Mouse (Mus musculus) neural tube, embryonic 12.5 days (tissue): ENCODE data around the gene Plac9a. TPM values are rescaled to one million over a fixed set of nuclear protein-coding genes. Genes with fewer than 3 reads are reported as not detected.
"Not testable (repeated sequence)": the region's sequence is repeated elsewhere in the genome, so short reads cannot be mapped to it uniquely, and the experiment has no call there.

Source experiments
- ATAC-seq: fragments of 200-750 bp; cut with Nextera tagmentation; 2 replicates; pipeline ENCODE4 v1.8.0; 2017; ENCODE audit warnings: low read depth, mild to moderate bottlenecking, moderate TSS enrichment, moderate library complexity; ENCODE audit not compliant: low FRiP score
- H3K27ac ChIP-seq: fragments of 300-500 bp; sonication (generic); 2 replicates; pipeline ENCODE4 v1.5.1; 2016
- H3K27me3 ChIP-seq: fragments of 300-500 bp; sonication (generic); replicated peaks from 2 replicates; pipeline ENCODE4 v1.6.1; 2016; ENCODE audit warnings: mild to moderate bottlenecking
- H3K36me3 ChIP-seq: fragments of 300-500 bp; sonication (generic); 2 replicates; pipeline ENCODE4 v1.6.1; 2016; ENCODE audit warnings: mild to moderate bottlenecking
- H3K4me1 ChIP-seq: fragments of 300-500 bp; sonication (generic); 2 replicates; pipeline ENCODE4 v1.6.1; 2016
- H3K4me2 ChIP-seq: fragments of 300-500 bp; sonication (generic); replicated peaks from 2 replicates; pipeline ENCODE4 v1.6.1; 2016; ENCODE audit warnings: mild to moderate bottlenecking
- H3K4me3 ChIP-seq: fragments of 300-500 bp; sonication (generic); 2 replicates; pipeline ENCODE4 v1.5.1; 2016
- H3K9ac ChIP-seq: fragments of 300-500 bp; sonication (generic); 2 replicates; pipeline ENCODE4 v1.6.1; 2016; ENCODE audit warnings: mild to moderate bottlenecking
- H3K9me3 ChIP-seq: fragments of 300-500 bp; sonication (generic); 2 replicates; pipeline ENCODE4 v1.6.1; 2016; ENCODE audit warnings: mild to moderate bottlenecking
- WGBS: fragments of 180-500 bp; shearing (Covaris S2); methylation state at CpG from one replicate; pipeline ENCODE4 v1.1.7; 2016; 5-methylcytosine and 5-hydroxymethylcytosine counted together
- polyA plus RNA-seq: library from polyadenylated mRNA; unstranded; fragments of >200 nt; fragmentation: Nextera tagmentation; extraction: Ambion mirVana; gene quantifications from 2 replicates; pipeline ENCODE4 v1.2.1, GENCODE M21; 2016

The Plac9a gene
- polyA plus RNA-seq, 1 experiment from 2014 or later, result not detected

- ATAC-seq, H3K27ac ChIP-seq, H3K4me3 ChIP-seq, H3K4me1 ChIP-seq, H3K9ac ChIP-seq, H3K9me3 ChIP-seq, H3K27me3 ChIP-seq, H3K36me3 ChIP-seq, H3K4me2 ChIP-seq: not testable (repeated sequence)
- no CpG with 5 or more reads among the region's 9 CpGs for WGBS
These were observed 21.1 kb downstream of the Plac9a start for GRCm38 (mm10) chr14:25881769-25882168.

GRCm38 (mm10) chr14:25876640-25877039 lies 26.3 kb downstream of the Plac9a start:
- H3K27me3 ChIP-seq, H3K9ac ChIP-seq, H3K27ac ChIP-seq, ATAC-seq, H3K9me3 ChIP-seq, H3K4me3 ChIP-seq, H3K4me1 ChIP-seq, H3K4me2 ChIP-seq, H3K36me3 ChIP-seq: not testable (repeated sequence)
- WGBS, result no CpG with 5 or more reads among the region's 7 CpGs

- ATAC-seq, result no peak
- Histone ChIP-seq H3K27ac (no peak overlapping the region), H3K36me3 (no peaks in the 10 kb centered on the region), H3K9ac (no peak overlapping the region), H3K9me3 (no peaks in the 10 kb centered on the region), H3K27me3 (no peaks in the 10 kb centered on the region), H3K4me3 (no peak overlapping the region), H3K4me1 (peaks cover 2% of the 10 kb centered on the region; the same call in 1 of the 2 replicates), H3K4me2 (no peak overlapping the region)
- WGBS, result 83% methylated on average over 8 of the region's 8 CpGs
These were observed 30.2 kb downstream of the Plac9a start for GRCm38 (mm10) chr14:25872461-25873415.

GRCm38 (mm10) chr14:25869135-25869878 lies 33.6 kb downstream of the Plac9a start:
- Histone ChIP-seq H3K9me3 (no peaks in the 10 kb centered on the region), H3K9ac (no peak overlapping the region), H3K27me3 (no peaks in the 10 kb centered on the region), H3K36me3 (no peaks in the 10 kb centered on the region), H3K4me2 (no peak overlapping the region), H3K4me3 (no peak overlapping the region), H3K27ac (no peak overlapping the region), H3K4me1 (peaks cover 2% of the 10 kb centered on the region; the same call in 1 of the 2 replicates)
- 64% methylated on average over 9 of the region's 9 CpGs for WGBS
- no peak for ATAC-seq

- WGBS, result 81% methylated on average over 4 of the region's 4 CpGs
- Histone ChIP-seq H3K27me3 (no peaks in the 10 kb centered on the region), H3K4me2 (no peak overlapping the region), H3K4me3 (no peak overlapping the region), H3K27ac (no peak overlapping the region), H3K36me3 (no peaks in the 10 kb centered on the region), H3K9me3 (no peaks in the 10 kb centered on the region), H3K9ac (no peak overlapping the region), H3K4me1 (peaks cover 2% of the 10 kb centered on the region; the same call in 1 of the 2 replicates)
- ATAC-seq, result no peak
These were observed 34.2 kb downstream of the Plac9a start for GRCm38 (mm10) chr14:25868706-25869105.

GRCm38 (mm10) chr14:25867834-25868233 lies 35.1 kb downstream of the Plac9a start:
- Histone ChIP-seq H3K9ac (no peak overlapping the region), H3K4me3 (no peak overlapping the region), H3K36me3 (no peaks in the 10 kb centered on the region), H3K27ac (no peak overlapping the region), H3K4me2 (no peak overlapping the region), H3K9me3 (no peaks in the 10 kb centered on the region), H3K27me3 (no peaks in the 10 kb centered on the region), H3K4me1 (peaks cover 2% of the 10 kb centered on the region; the same call in 1 of the 2 replicates)
- 65% methylated on average over 6 of the region's 6 CpGs for WGBS
- no peak for ATAC-seq

- no peak overlapping the region for H3K4me2 ChIP-seq
- H3K9me3 ChIP-seq, result no peaks in the 10 kb centered on the region
- H3K27ac ChIP-seq, result no peak overlapping the region
- H3K4me1 ChIP-seq, result peaks cover 2% of the 10 kb centered on the region; the same call in 1 of the 2 replicates
- H3K36me3 ChIP-seq, result no peaks in the 10 kb centered on the region
- no peak overlapping the region for H3K4me3 ChIP-seq
- H3K9ac ChIP-seq, result no peak overlapping the region
- 86% methylated on average over 11 of the region's 11 CpGs for WGBS
- H3K27me3 ChIP-seq, result no peaks in the 10 kb centered on the region
- ATAC-seq, result no peak
These were observed 36.1 kb downstream of the Plac9a start for GRCm38 (mm10) chr14:25866832-25867231.

GRCm38 (mm10) chr14:25866384-25866783 lies 36.5 kb downstream of the Plac9a start:
- no peaks in the 10 kb centered on the region for H3K27me3 ChIP-seq
- no peaks in the 10 kb centered on the region for H3K9me3 ChIP-seq
- H3K4me3 ChIP-seq, result no peak overlapping the region
- no peak overlapping the region for H3K4me2 ChIP-seq
- ATAC-seq, result no peak
- H3K27ac ChIP-seq, result no peak overlapping the region
- peaks cover 2% of the 10 kb centered on the region; the same call in 1 of the 2 replicates for H3K4me1 ChIP-seq
- 94% methylated on average over 6 of the region's 6 CpGs for WGBS
- no peak overlapping the region for H3K9ac ChIP-seq
- H3K36me3 ChIP-seq, result no peaks in the 10 kb centered on the region

- no peak overlapping the region for H3K4me2 ChIP-seq
- no peaks in the 10 kb centered on the region for H3K9me3 ChIP-seq
- H3K4me3 ChIP-seq, result no peak overlapping the region
- no peak overlapping the region for H3K27ac ChIP-seq
- H3K36me3 ChIP-seq, result no peaks in the 10 kb centered on the region
- ATAC-seq, result no peak
- H3K4me1 ChIP-seq, result peaks cover 2% of the 10 kb centered on the region; the same call in 1 of the 2 replicates
- no peaks in the 10 kb centered on the region for H3K27me3 ChIP-seq
- H3K9ac ChIP-seq, result no peak overlapping the region
- WGBS, result 81% methylated on average over 5 of the region's 5 CpGs
These were observed 37.6 kb downstream of the Plac9a start for GRCm38 (mm10) chr14:25865251-25865650.

GRCm38 (mm10) chr14:25863721-25864120 lies 39.2 kb downstream of the Plac9a start:
- no peak for ATAC-seq

GRCm38 (mm10) chr14:25861771-25862530 lies 40.9 kb downstream of the Plac9a start:
- no peaks in the 10 kb centered on the region for H3K4me1 ChIP-seq
- H3K4me3 ChIP-seq, result no peak overlapping the region
- H3K27ac ChIP-seq, result no peak overlapping the region
- no peaks in the 10 kb centered on the region for H3K27me3 ChIP-seq
- no peak for ATAC-seq
- H3K9ac ChIP-seq, result no peak overlapping the region
- H3K4me2 ChIP-seq, result no peak overlapping the region
- no peaks in the 10 kb centered on the region for H3K9me3 ChIP-seq
- 90% methylated on average over 13 of the region's 13 CpGs for WGBS
- no peaks in the 10 kb centered on the region for H3K36me3 ChIP-seq

More at GRCm38 (mm10) chr14:25863721-25864120, 39.2 kb downstream of the Plac9a start:
- Histone ChIP-seq H3K9me3 (no peaks in the 10 kb centered on the region), H3K4me1 (0 out of 2 replicates have a peak, but pooled peaks cover 1% of the 10 kb centered on the region), H3K9ac (no peak overlapping the region), H3K4me2 (no peak overlapping the region), H3K27ac (no peak overlapping the region), H3K4me3 (no peak overlapping the region), H3K27me3 (no peaks in the 10 kb centered on the region), H3K36me3 (no peaks in the 10 kb centered on the region)
- 78% methylated on average over 2 of the region's 2 CpGs for WGBS

GRCm38 (mm10) chr14:25857940-25858339 lies 45.0 kb downstream of the Plac9a start:
- Histone ChIP-seq H3K9ac (no peak overlapping the region), H3K27ac (no peak overlapping the region), H3K4me1 (no peaks in the 10 kb centered on the region), H3K36me3 (no peaks in the 10 kb centered on the region), H3K4me2 (no peak overlapping the region), H3K27me3 (no peaks in the 10 kb centered on the region), H3K9me3 (no peaks in the 10 kb centered on the region), H3K4me3 (no peak overlapping the region)
- 88% methylated on average over 8 of the region's 8 CpGs for WGBS
- ATAC-seq, result no peak
